Mouse (Mus musculus) bone marrow, adult 2 months (tissue): Measurements from ENCODE around the gene Irf2.

Experiments
- CTCF ChIP-seq: fragments of 200-500 bp; IDR thresholded peaks from 2 replicates; pipeline ENCODE4 v1.5.1; 2011; ENCODE audit warnings: low read length, control low read depth; ENCODE audit not compliant: control insufficient read depth, insufficient read depth
- POLR2A ChIP-seq: fragments of 200-500 bp; IDR thresholded peaks from 2 replicates; pipeline ENCODE4 v1.6.1; 2011; ENCODE audit warnings: low read depth, mild to moderate bottlenecking, control low read depth, low read length, borderline replicate concordance; ENCODE audit not compliant: control insufficient read depth

DNA sequence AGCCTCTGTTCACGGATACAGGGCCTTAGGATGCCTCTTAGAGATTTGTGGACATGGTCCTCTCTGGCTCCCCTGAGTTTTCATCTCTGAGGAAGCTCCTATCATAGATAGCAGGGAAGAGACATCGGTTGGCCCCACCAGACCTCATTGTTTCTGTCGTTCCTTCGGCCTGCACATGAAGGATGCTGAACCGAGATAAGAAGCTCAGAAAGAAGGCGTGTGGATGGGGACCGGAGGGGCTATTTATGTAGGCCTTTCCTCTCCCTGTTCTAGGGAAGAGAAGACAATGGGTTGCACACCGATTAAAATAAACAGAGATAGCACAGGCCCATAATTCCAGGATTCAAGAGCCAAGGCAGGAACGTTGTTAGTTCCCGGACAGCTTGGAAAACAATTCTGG, 2.1 kb upstream of the Irf2 start:
- no peak for TF ChIP-seq POLR2A
- no peak for TF ChIP-seq CTCF
